Mouse (Mus musculus): ENCODE results near the gene Zfp111.

Gene Zfp111

DNA sequence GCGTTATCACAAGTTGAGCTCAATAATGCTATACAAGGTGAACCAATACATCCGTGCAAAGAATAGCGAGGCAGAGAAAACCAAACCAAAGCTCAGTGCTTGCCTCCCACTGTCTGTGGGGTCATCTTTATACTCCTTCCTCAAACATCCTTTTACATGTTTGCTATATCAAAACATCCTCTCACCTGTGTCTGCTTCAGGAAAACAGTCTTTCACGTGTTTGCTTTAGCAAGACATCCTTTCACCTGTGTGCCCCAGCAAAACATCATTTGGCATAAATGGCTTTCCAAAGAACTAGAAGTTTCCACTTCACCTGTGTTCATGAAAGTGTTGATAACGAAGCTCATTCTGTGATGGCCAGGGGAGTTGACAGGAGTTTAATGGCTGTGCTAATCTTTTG, at the start of gene Zfp111:
Zfp111 (minus strand) TSS at position 101 of the 400 bp plus-strand sequence.
- no peak for DNase-seq (ENCODE audit: low spot score in 2 of 2)

GRCm38 (mm10) chr7:24260000-24260312, 48.7 kb upstream of the Zfp111 start:
- DNase-seq (ENCODE audit: low spot score in 2 of 2): no peak

DNA sequence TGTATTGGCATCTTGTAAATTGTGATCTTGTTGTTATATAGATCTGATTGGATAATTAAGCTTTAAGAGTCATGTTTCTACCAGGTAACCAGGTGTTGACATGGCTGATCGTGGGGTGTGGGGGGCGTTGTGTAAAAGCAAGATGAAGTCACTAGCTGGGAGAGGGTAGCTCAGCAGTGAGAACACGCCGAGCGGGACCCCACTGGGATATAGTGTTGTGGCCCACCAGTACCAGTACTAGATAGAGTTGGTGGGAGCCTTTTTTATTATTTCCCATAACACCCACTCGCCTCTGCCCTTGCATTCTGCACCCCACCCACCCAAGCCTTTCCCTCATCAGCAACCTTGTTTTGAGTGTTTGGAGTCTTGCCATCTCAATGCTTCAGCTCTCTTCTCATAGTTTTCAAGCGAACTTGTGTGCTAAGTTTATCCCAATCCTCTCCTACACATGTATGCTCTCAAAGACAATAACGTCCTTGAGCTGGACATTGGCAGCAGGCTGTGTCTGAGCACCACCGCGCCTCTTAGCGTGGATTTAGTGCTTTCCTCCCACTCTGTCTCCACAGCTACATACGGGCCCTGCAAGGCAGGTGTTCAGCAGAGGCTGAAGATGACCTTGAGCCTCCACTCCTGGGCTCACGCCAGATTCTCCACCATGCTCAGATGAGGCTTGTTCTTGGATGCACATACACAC, 48.2 kb upstream of the Zfp111 start:
- DNase-seq (ENCODE audit: low spot score in 2 of 2): no peak

- peak; percentile 65 to 79 for DNase-seq (ENCODE audit: low spot score in 2 of 2)
These were observed 43.6 kb upstream of the Zfp111 start, which contains the start of gene Zfp108 for GRCm38 (mm10) chr7:24254633-24255474. TSS of gene Zfp108 (plus strand) at chr7:24254794.

DNA sequence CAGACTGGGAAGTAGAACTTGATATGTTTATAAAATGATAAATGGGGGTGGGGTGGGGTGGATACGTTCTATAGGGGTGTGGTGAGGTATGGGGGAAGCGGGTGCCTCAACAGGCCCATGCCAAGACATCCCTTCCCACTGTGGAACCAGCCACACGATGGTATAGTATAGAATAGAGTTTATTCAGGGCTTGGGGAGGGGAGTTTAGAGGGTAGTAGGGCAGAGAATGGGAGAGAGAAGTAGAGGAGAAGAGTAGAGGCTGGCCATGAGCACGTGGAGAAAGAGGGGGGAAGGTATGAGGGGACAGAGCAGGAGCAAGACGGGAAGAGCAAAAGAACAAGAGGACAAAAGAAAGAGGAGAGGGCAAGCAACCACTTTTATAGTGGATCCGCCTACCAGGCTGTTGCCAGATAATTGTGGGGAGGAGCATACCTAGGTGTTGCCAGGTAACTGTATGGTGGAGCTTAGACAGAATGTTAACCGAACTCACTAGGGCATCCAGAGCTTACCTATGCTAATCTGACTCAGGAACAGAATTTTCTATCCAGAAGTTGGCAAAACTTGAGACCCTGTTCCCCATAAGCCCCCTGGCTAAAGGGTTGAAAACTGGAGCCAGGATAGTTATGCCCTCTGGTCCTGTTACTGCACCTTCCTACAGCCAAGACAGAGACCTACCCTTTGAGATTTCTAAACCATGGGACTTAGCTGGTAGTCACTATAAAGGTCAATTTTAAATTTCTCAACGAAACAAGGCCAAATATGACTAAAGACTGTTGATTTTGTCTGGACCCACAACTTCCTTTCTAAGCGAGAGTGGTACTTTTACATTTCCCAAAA, 42.8 kb upstream of the Zfp111 start:
- DNase-seq (ENCODE audit: low spot score in 2 of 2): no peak

- DNase-seq (ENCODE audit: low spot score in 2 of 2): peak; percentile 42 to 62
These were observed 26.0 kb upstream of the Zfp111 start, which contains the start of gene Zfp109 for GRCm38 (mm10) chr7:24237040-24237791. TSS of gene Zfp109 (minus strand) at chr7:24237560.

DNA sequence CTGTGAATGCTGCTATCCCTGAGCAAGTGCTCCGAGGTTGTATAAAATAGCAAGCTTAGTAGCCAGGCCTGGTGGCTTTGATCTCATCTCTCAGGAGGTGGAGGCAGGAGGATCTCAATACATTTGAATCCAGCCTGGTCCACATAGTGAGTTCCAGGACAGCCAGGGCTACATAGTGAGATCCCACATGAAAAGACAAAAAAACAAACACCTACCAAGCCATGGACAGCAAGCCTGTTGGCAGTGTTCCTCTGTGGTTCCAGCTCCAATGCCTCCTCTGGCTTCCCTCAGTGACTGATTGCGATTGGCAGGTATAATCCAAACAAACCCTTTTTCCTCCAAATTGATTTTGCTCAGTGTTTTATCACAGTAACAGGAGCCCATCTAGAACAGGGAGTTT, 947 bp downstream of the Zfp111 start:
- no peak for DNase-seq (ENCODE audit: low spot score in 2 of 2)

GRCm38 (mm10) chr7:24208282-24208886, 2.9 kb downstream of the Zfp111 start:
- DNase-seq (ENCODE audit: low spot score in 2 of 2): no peak

DNA sequence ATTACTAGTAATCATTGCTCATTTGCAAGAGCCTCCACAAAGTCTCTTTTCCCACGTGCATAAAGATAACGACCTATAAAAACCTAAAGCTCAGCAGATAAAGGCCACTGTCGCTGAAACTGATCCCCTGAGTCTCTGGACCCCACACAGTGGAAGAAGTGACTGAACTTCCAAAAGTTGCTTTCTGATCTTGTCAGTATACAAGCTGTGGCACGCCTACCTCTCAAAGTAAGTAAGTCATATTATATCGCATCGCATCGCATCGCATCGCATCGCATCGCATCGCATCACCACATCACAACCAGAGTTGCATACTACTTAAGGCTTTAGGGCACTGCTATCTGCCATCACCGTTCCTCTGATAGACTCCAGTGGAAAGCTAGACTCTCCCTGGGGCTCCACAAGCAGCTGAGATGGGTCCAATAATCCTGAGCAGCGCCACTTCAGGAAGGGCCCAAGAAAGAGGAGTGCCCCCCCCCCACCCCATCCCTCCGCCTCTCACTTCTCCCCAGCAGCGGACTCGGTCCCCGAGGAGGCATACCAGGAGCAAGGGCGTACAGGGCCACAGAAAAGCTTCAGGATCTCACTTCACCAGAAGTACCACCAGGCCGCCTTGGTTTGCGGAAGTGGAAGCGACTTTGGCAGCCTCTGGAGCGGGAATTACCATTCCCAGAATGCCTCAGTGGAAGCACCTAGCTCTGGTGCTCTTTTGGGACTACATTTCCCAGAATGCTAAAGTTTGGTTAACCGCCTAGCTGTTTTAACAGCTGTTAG, 3.6 kb downstream of the Zfp111 start:
- DNase-seq (ENCODE audit: low spot score in 2 of 2): peak; percentile 25 to 58

DNA sequence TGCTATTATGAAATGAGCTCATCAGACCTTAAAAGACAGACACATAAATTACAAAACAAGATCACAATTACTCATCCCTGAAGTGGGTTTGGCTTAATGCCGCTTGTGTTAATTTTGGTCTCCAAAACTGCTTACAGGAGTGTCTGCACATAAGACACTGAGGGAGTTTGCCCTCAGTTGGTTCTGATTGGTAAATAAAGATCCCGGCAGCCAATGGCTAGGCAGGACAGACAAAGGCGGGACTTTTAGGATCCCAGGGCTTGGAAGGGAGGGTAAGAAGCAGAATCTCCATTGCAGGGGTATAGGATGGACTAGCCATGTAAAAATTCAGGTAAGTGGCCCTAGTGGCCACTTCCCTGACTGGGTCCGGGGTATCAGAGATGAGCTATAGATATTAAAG, 14.3 kb downstream of the Zfp111 start:
- DNase-seq (ENCODE audit: low spot score in 2 of 2): no peak

- DNase-seq (ENCODE audit: low spot score in 2 of 2): no peak
These were observed 18.1 kb downstream of the Zfp111 start for GRCm38 (mm10) chr7:24193157-24193556.

- no peak for DNase-seq (ENCODE audit: low spot score in 2 of 2)
These were observed 19.9 kb downstream of the Zfp111 start for GRCm38 (mm10) chr7:24191361-24191760.

DNA sequence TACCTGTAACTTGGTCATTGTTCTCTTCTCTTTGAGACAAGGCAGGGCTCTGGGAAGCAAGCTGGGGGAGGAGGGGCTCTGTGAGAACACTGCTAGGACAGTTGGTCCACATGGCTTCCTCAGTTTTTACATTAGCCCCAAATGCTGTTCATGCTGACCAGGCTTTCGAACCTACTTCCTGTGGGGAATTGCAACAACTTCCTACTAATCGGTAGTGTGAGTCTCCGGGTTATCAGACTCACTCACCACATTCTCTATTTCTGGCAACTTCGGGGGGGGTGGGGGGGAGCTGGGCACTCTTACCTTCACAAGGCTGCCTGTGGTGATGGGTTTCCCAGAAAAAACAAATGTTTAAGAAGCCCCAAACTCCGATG, 21.7 kb downstream of the Zfp111 start:
- no peak for DNase-seq (ENCODE audit: low spot score in 2 of 2)

GRCm38 (mm10) chr7:24188901-24189570, 22.2 kb downstream of the Zfp111 start:
- DNase-seq (ENCODE audit: low spot score in 2 of 2): no peak

- DNase-seq (ENCODE audit: low spot score in 2 of 2): no peak
These were observed 23.6 kb downstream of the Zfp111 start for GRCm38 (mm10) chr7:24187611-24188010.

DNA sequence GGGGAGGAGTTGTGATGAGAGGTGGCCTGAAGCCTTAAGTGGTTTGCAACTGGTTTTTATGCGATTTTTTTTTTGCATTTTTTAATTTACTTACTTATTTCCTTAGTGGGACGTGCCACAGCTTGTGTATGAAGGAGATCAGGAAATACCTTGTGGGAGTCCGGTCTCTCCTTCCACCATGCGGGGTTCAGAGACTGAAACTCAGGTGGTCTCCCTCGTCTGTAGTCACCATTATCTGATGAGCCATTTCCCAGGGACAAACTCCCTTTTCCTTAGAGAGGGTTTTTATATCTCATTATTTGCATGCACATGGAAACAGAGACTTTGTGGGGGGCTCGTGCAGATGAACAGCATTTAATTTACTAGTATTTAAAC, 35.9 kb downstream of the Zfp111 start:
- DNase-seq (ENCODE audit: low spot score in 2 of 2): no peak

- peak; percentile 69 to 74 for DNase-seq (ENCODE audit: low spot score in 2 of 2)
These were observed 36.5 kb downstream of the Zfp111 start, which contains the start of gene Zfp114 for GRCm38 (mm10) chr7:24174618-24175336. TSS of gene Zfp114 (plus strand) at chr7:24175060.

- DNase-seq (ENCODE audit: low spot score in 2 of 2): no peak
These were observed 39.1 kb downstream of the Zfp111 start for GRCm38 (mm10) chr7:24172191-24172590.

DNA sequence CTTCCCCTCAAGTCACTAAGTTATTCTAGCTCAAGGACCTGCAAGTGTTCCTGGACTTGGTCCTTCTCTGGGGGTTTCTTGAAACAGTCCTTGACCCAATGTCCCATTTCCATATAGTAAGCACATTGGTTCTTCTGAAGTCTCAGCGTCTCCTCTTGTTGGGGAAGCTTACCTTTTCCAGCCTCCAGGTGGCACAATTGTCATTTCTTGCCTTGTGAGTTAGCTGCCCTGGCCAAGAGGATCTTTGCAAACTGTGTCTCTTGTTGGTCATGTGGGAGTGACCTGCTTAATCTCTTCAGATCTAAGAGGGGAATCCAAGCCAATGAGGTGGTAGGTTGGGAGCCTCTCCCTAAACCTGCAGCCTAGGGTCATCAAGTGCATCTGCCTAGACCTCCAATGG, 58.0 kb downstream of the Zfp111 start:
- DNase-seq (ENCODE audit: low spot score in 2 of 2): no peak

All from frontal cortex, postnatal 25 days (tissue).